Mouse (Mus musculus) hindbrain, embryonic 14.5 days (tissue): ENCODE results near the gene Ccr10. TPM values are rescaled to one million over a fixed set of nuclear protein-coding genes. Genes with fewer than 3 reads are reported as not detected.

Source experiments
- ATAC-seq: fragments of 200-750 bp; cut with Nextera tagmentation; 2 replicates; pipeline ENCODE4 v1.8.0; 2017; ENCODE audit warnings: moderate number of reproducible peaks, mild to moderate bottlenecking, moderate TSS enrichment, moderate library complexity; ENCODE audit not compliant: low FRiP score
- DNase-seq: peaks from one replicate; pipeline ENCODE4 v3.0.0-alpha.2; 2015; ENCODE audit warnings: low spot score
- H3K27ac ChIP-seq: fragments of 300-500 bp; sonication (generic); 2 replicates; pipeline ENCODE4 v1.5.1; 2014; ENCODE audit warnings: mild to moderate bottlenecking, moderate library complexity
- H3K27me3 ChIP-seq: fragments of 300-500 bp; sonication (generic); 2 replicates; pipeline ENCODE4 v1.6.1; 2014; ENCODE audit warnings: mild to moderate bottlenecking, low read length, mixed read lengths; ENCODE audit not compliant: control insufficient read depth, insufficient read depth
- H3K36me3 ChIP-seq: fragments of 300-500 bp; sonication (generic); replicated peaks from 2 replicates; pipeline ENCODE4 v1.6.1; 2014; ENCODE audit not compliant: control insufficient read depth, insufficient read depth
- H3K4me1 ChIP-seq: fragments of 300-500 bp; sonication (generic); replicated peaks from 2 replicates; pipeline ENCODE4 v1.6.1; 2014; ENCODE audit warnings: antibody characterized with exemption, low read length, mixed read lengths; ENCODE audit not compliant: control insufficient read depth, insufficient read depth
- H3K4me2 ChIP-seq: fragments of 300-500 bp; sonication (generic); replicated peaks from 2 replicates; pipeline ENCODE4 v1.6.1; 2014; ENCODE audit warnings: mild to moderate bottlenecking, moderate library complexity
- H3K4me3 ChIP-seq: fragments of 300-500 bp; sonication (generic); replicated peaks from 2 replicates; pipeline ENCODE4 v1.5.1; 2014; ENCODE audit warnings: mild to moderate bottlenecking, low read length
- H3K9ac ChIP-seq: fragments of 300-500 bp; sonication (generic); 2 replicates; pipeline ENCODE4 v1.6.1; 2014
- H3K9me3 ChIP-seq: fragments of 300-500 bp; sonication (generic); 2 replicates; pipeline ENCODE4 v1.6.1; 2016; ENCODE audit warnings: low read length; ENCODE audit not compliant: control insufficient read depth
- WGBS: fragments of 180-500 bp; shearing (Covaris S2); extraction: QIAGEN DNeasy Blood & Tissue Kit; methylation state at CpG from one replicate; pipeline ENCODE4 v1.1.7; 2014; 5-methylcytosine and 5-hydroxymethylcytosine counted together
- polyA plus RNA-seq: library from polyadenylated mRNA; unstranded; fragments of >200 nt; fragmentation: Nextera tagmentation; extraction: Ambion mirVana; gene quantifications from 2 replicates; pipeline ENCODE4 v1.2.1, GENCODE M21; 2014

The Ccr10 gene
- polyA plus RNA-seq, 1 experiment from 2014 or later: 0.25 TPM

DNA sequence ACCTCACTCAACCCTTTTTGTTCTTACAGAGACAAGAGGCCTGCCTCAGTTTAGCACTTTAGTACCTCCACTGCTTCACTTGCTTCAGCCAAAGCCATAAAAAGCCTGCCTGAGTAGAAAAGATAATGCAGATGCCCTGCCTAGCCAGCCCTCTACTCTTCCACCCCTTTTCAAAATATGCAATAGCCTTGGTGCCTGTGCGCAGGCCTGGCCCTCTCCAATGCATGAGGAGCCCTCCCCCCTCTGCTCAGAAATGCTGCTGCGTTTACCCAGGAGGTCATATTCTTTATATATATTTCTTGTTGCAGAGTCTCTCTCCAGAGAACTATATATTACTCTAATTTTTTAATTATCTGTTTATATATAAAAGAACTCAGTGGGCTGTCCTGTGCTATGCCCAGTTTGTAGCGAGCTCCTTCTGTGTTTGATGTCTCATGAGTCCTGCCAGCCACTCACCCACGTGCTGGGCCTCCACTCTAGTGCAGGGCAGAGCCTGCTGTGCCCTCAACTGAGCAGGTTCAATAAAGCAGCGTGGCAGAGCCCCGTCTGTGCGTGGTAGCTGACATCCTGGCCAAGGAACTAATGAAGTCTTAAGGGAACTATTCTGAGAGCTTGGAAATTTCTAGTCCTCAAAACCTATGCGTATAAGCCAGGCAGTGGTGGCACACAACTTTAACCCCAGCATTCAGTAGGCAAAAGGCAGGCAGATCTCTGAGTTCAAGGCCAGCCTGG lies 15.1 kb upstream of the Ccr10 start:
- Histone ChIP-seq H3K4me1 (peaks cover 18% of the 10 kb centered on the region), H3K4me2 (no peak overlapping the region), H3K9me3 (no peaks in the 10 kb centered on the region), H3K36me3 (peaks cover 17% of the 10 kb centered on the region), H3K4me3 (no peak overlapping the region), H3K9ac (no peak overlapping the region; the same call in 1 of the 2 replicates), H3K27me3 (no peaks in the 10 kb centered on the region), H3K27ac (peak overlapping the region; percentile 70)
- 0 out of 2 replicates have a peak, but pooled peaks have one; percentile 24 for ATAC-seq
- DNase-seq: no peak
- 24% methylated on average over 8 of the region's 8 CpGs for WGBS

GRCm38 (mm10) chr11:101189495-101190180 lies 14.4 kb upstream of the Ccr10 start:
- no peaks in the 10 kb centered on the region for H3K9me3 ChIP-seq
- H3K4me3 ChIP-seq: no peak overlapping the region
- no peaks in the 10 kb centered on the region for H3K27me3 ChIP-seq
- H3K36me3 ChIP-seq: peaks cover 10% of the 10 kb centered on the region; the same call in 1 of the 2 replicates
- DNase-seq (peak; percentile 51), ATAC-seq (peak; percentile 81)
- 11% methylated on average over 6 of the region's 6 CpGs for WGBS
- no peak overlapping the region for H3K4me2 ChIP-seq
- peaks cover 18% of the 10 kb centered on the region for H3K4me1 ChIP-seq
- H3K9ac ChIP-seq: no peak overlapping the region; the same call in 1 of the 2 replicates
- H3K27ac ChIP-seq: peak overlapping the region; percentile 70

GRCm38 (mm10) chr11:101188166-101188805 lies 13.0 kb upstream of the Ccr10 start:
- Histone ChIP-seq H3K4me2 (no peak overlapping the region), H3K27me3 (no peaks in the 10 kb centered on the region), H3K4me3 (no peak overlapping the region), H3K36me3 (peaks cover 2% of the 10 kb centered on the region; the same call in 1 of the 2 replicates), H3K4me1 (peaks cover 18% of the 10 kb centered on the region), H3K9me3 (no peaks in the 10 kb centered on the region), H3K27ac (no peak overlapping the region), H3K9ac (no peak overlapping the region)
- WGBS: 86% methylated on average over 11 of the region's 11 CpGs
- ATAC-seq (no peak), DNase-seq (no peak)

DNA sequence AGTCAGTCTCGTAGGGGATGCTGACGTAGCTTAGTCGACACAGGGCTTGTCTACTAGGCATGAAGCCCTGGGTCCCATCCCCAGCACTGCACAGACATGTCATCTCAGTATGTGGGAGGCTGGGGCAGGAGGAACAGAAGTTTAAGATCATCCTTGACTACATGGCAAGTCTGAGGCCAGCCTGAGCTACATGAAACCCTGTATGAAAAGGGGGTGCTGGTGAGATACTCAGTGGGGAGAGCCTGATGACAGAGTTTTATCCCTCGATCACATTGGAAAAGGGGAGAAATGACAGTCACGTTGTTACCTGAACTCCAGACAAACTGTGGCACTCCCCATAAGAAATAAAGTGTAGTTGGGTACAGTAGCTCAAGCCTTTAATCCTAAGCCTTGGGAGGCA lies 12.3 kb upstream of the Ccr10 start:
- Histone ChIP-seq H3K9me3 (no peaks in the 10 kb centered on the region), H3K4me3 (no peak overlapping the region), H3K36me3 (no peaks in the 10 kb centered on the region; the same call in 1 of the 2 replicates), H3K27ac (no peak overlapping the region), H3K4me1 (peaks cover 18% of the 10 kb centered on the region), H3K27me3 (no peaks in the 10 kb centered on the region), H3K9ac (no peak overlapping the region), H3K4me2 (no peak overlapping the region)
- DNase-seq (no peak), ATAC-seq (no peak)
- WGBS: 90% methylated on average over 5 of the region's 5 CpGs

- peaks cover 18% of the 10 kb centered on the region for H3K4me1 ChIP-seq
- no peaks in the 10 kb centered on the region for H3K27me3 ChIP-seq
- DNase-seq: no peak
- no peak overlapping the region for H3K27ac ChIP-seq
- no peak overlapping the region for H3K9ac ChIP-seq
- no peak overlapping the region for H3K4me2 ChIP-seq
- no peak overlapping the region for H3K4me3 ChIP-seq
- no peaks in the 10 kb centered on the region for H3K9me3 ChIP-seq
- ATAC-seq: no peak
- 79% methylated on average over 27 of the region's 27 CpGs for WGBS
- no peaks in the 10 kb centered on the region; the same call in 1 of the 2 replicates for H3K36me3 ChIP-seq
Observed at GRCm38 (mm10) chr11:101186526-101187247, 11.4 kb upstream of the Ccr10 start.

- Histone ChIP-seq H3K36me3 (no peaks in the 10 kb centered on the region; the same call in 1 of the 2 replicates), H3K27me3 (no peaks in the 10 kb centered on the region), H3K9ac (no peak overlapping the region), H3K4me3 (no peak overlapping the region), H3K9me3 (no peaks in the 10 kb centered on the region), H3K4me2 (no peak overlapping the region), H3K4me1 (peaks cover 14% of the 10 kb centered on the region), H3K27ac (no peak overlapping the region)
- WGBS: 94% methylated on average over 4 of the region's 4 CpGs
- no peak for DNase-seq
- no peak for ATAC-seq
Observed at GRCm38 (mm10) chr11:101185441-101185840, 10.2 kb upstream of the Ccr10 start.

DNA sequence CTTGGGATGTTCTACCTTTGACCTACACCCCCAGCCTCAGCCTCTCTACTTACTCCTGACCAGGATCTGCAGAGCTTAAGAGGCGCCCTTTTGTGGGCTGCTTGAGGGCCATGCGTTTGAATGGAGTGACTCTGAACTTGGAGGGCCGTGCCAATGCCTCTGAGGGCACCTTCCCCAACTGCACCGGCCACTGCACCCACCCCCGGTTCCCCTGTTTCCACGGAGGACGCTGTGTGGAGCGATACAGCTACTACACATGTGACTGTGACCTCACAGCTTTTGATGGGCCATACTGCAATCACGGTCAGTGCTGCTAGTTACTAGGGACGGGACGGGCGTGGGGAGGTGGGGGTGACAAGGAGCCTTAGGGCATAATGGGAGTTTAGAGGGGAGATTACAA lies 9.7 kb upstream of the Ccr10 start:
- no peak for ATAC-seq
- H3K9ac ChIP-seq: no peak overlapping the region
- 90% methylated on average over 12 of the region's 12 CpGs for WGBS
- H3K4me1 ChIP-seq: peaks cover 10% of the 10 kb centered on the region
- H3K9me3 ChIP-seq: no peaks in the 10 kb centered on the region
- DNase-seq: no peak
- no peaks in the 10 kb centered on the region for H3K27me3 ChIP-seq
- H3K4me3 ChIP-seq: no peak overlapping the region
- H3K4me2 ChIP-seq: no peak overlapping the region
- no peaks in the 10 kb centered on the region; the same call in 1 of the 2 replicates for H3K36me3 ChIP-seq
- no peak overlapping the region for H3K27ac ChIP-seq

- no peak overlapping the region for H3K4me3 ChIP-seq
- H3K36me3 ChIP-seq: no peaks in the 10 kb centered on the region; the same call in 1 of the 2 replicates
- DNase-seq: no peak
- 78% methylated on average over 14 of the region's 14 CpGs for WGBS
- H3K4me1 ChIP-seq: no peaks in the 10 kb centered on the region; the same call in 1 of the 2 replicates
- no peak overlapping the region for H3K4me2 ChIP-seq
- H3K9ac ChIP-seq: no peak overlapping the region
- H3K27me3 ChIP-seq: peaks cover 10% of the 10 kb centered on the region; the same call in 1 of the 2 replicates
- no peaks in the 10 kb centered on the region for H3K9me3 ChIP-seq
- ATAC-seq: no peak
- H3K27ac ChIP-seq: no peak overlapping the region
Observed at GRCm38 (mm10) chr11:101182771-101183517, 7.7 kb upstream of the Ccr10 start.
